Mouse (Mus musculus) c-Kit-positive CD71-positive TER-119-negative erythroid progenitor cells, embryonic 14.5 days (primary cell): ENCODE measurements around the gene H2bfm.
A peak's percentile ranks its signal among the peaks of the same experiment; 100 is the strongest.
"Not testable (repeated sequence)": the region's sequence is repeated elsewhere in the genome, so short reads cannot be mapped to it uniquely, and the experiment has no call there.

Experiments
- DNase-seq: peaks from one replicate; pipeline ENCODE4 v3.0.0-alpha.2; 2013; ENCODE audit warnings: low read depth

The H2bfm gene

GRCm38 (mm10) chrX:136927031-136927430 lies at the start of gene H2bfm:
TSS of gene H2bfm (plus strand) at chrX:136927325.
- DNase-seq = no peak

- no peak for DNase-seq
Measured at GRCm38 (mm10) chrX:136895757-136896156, 31.4 kb upstream of the H2bfm start.

- no peak for DNase-seq
Measured at GRCm38 (mm10) chrX:136904369-136904768, 22.8 kb upstream of the H2bfm start.

GRCm38 (mm10) chrX:136925863-136926262 lies 1.3 kb upstream of the H2bfm start:
- DNase-seq = no peak

- DNase-seq = no peak
Measured at GRCm38 (mm10) chrX:136937985-136938384, 10.9 kb downstream of the H2bfm start.

GRCm38 (mm10) chrX:136957583-136958279 lies 30.6 kb downstream of the H2bfm start:
- not testable (repeated sequence) for DNase-seq

GRCm38 (mm10) chrX:136958300-136958699 lies 31.2 kb downstream of the H2bfm start:
- not testable (repeated sequence) for DNase-seq

GRCm38 (mm10) chrX:136959688-136960087 lies 32.6 kb downstream of the H2bfm start:
- DNase-seq = no peak

GRCm38 (mm10) chrX:136975397-136975796 lies 48.3 kb downstream of the H2bfm start, which contains the start of gene Tmsb15b2:
TSS of gene Tmsb15b2 (minus strand) at chrX:136975497.
- DNase-seq = not testable (repeated sequence)

- DNase-seq = peak; percentile 17
Measured at GRCm38 (mm10) chrX:136976424-136977084, 49.4 kb downstream of the H2bfm start, which contains the start of the genes Tmsb15l and Tmsb15b1. TSS of gene Tmsb15l (minus strand) at chrX:136976869. TSS of gene Tmsb15b1 (minus strand) at chrX:136976874.
